Mouse (Mus musculus) gastrocnemius, postnatal 4 days (tissue): ENCODE measurements around the gene Htr3a. TPM values are rescaled to one million over a fixed set of nuclear protein-coding genes. Genes with fewer than 3 reads are reported as not detected.

Experiments
- DNase-seq, 2 experiments: peaks; one replicate each; pipeline ENCODE4 v3.0.0; 2021 to 2022; ENCODE audit warnings: low spot score in 2 of 2, mixed read lengths in 2 of 2
- long read RNA-seq, 2 experiments: library from polyadenylated mRNA; stranded (forward); transcript quantifications; one replicate each; pipeline ENCODE4 v2.0.0; 2021
- total RNA-seq, 2 experiments: library from RNA; stranded (reverse); gene quantifications; 2 replicates each; pipeline ENCODE4 v1.2.3; 2021

Htr3a gene
- not detected for total RNA-seq
- long read RNA-seq, experiment 1 = 0 reads
- long read RNA-seq, experiment 2 = 0 reads

DNA sequence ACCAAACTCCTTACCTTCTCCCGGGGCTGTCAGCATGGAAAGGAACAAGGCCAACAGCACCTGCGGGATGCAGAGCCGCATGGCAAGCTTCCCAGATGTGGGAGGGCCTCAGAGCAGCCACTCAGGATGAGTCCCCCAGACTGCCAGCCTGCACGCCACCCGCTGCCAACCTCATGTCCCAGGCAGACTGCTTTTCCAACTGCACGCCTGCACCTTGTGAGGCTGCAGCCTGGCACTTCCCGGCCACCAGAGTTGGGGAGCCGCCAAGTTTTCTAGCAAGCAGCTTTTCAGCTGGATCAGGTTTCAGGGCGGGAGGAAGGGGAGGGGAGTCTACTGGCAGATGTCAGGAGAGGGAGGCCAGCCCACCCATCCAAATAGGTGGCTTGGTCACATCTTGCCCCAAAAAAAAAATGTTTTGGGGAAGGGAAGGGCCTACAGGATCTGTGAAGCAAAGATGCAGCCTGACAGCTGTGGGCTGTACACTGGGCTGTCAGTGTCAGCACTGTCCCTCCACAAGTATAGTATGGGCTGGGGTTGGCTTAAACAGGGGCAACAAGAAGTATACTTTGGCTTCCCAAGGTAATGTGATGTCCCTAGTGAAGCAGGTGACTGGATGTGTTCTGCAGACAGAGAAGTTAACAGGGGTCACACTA is at the start of gene Htr3a:
Htr3a (minus strand) TSS at position 215 of the 653 bp plus-strand sequence.
- peak in 1 of 2 experiments; percentile 55 for DNase-seq

- DNase-seq = no peak
Measured at GRCm38 (mm10) chr9:48947565-48947964, 36.7 kb upstream of the Htr3a start.

DNA sequence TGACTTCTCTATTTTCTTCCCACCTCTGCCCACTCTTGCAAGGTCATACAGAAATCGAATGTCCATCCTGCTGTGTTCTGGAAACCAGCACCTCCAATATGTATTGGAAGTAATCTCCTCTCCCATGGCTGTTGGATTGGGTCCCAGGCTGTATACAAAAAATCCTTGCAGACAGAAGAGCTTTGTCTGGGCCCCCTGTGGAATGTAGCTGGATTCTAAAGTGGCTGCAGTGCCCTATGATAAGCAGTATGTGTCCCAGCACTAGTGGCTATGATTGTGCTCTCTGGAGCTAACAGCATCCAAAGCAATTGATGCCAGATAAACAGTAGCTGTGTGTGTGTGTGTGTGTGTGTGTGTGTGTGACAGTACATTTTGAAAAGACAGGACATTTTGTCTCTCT is 31.4 kb upstream of the Htr3a start:
- DNase-seq = no peak

DNA sequence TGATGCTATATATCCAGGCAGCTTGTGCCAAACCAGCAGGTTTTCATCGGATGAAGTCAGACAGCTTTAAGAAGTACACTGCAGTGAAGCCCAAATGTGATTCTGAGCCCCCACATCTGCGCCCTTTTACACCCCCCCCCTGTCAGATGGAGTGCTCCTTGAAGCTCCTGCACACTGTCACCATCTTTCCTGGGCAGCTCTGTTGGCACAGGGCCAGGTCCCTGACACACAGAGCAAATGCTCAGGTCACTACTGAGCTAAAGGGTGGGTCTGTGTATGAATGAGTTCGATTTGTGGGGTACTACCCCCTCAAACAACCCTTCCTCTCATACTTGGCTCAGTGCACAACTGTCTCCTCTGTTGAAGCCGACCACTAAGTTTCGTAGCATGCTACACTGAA is 18.5 kb upstream of the Htr3a start:
- DNase-seq = no peak

DNA sequence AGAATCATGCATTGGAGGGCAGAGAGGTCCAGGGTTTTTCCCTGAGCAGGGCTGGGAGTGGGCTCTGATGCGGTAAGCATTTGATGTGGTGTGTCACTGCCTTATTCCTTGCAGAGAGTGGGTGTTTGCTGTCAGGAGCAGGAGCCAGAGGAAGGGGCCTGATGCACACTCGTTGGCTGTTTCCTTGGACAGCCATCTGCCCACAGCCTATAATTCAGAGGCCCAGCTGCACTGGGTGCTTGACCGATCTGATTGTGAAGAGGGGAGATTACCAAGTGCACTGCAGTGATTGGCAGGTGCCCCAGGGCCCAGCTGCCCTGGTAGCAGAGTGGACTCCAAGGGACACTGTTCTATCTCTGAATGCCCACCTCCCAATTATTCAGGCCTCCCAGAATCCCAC is 17.9 kb upstream of the Htr3a start:
- no peak for DNase-seq

DNA sequence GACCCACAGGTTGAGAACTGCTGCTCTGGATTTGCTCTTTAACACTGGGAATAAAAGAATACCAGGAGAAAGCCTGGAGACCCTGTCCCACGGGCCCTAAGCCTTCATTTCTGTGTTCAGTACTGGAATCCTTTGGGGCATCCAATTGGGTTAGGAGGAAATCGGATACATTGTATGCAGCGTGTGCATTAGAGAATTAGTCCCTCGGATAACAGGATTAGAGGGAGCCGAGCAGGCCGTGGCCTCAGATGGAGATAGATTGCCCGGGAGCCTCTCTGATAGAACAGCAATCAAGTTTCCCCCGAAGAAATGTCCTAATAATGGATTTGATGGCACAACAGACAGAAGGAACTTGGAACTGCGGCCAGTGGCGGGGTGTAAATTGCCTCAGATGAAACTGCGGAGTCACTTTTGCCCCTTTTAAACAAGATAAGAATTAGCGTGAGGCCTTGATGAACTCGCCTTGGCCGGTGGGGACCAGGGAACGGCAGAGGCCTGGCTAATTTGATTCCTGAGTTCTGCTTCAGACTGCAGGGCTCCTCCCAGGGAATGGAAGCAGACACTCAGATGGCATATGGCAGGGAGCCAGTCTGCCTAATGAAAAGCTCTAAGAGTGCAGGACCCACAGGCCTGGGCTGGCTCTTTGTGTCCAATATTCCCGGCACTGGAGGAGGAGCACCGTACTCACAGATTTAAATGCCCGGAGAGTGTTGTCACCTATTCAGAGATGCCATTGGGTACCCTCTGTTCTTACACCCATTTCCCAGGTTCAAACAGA is 5.3 kb upstream of the Htr3a start:
- no peak for DNase-seq

- DNase-seq = no peak
Measured at GRCm38 (mm10) chr9:48904421-48904820, 6.5 kb downstream of the Htr3a start.

- no peak for DNase-seq
Measured at GRCm38 (mm10) chr9:48903766-48904165, 7.1 kb downstream of the Htr3a start.

GRCm38 (mm10) chr9:48898551-48898950 is 12.3 kb downstream of the Htr3a start:
- DNase-seq = peak in 1 of 2 experiments; percentile 34

DNA sequence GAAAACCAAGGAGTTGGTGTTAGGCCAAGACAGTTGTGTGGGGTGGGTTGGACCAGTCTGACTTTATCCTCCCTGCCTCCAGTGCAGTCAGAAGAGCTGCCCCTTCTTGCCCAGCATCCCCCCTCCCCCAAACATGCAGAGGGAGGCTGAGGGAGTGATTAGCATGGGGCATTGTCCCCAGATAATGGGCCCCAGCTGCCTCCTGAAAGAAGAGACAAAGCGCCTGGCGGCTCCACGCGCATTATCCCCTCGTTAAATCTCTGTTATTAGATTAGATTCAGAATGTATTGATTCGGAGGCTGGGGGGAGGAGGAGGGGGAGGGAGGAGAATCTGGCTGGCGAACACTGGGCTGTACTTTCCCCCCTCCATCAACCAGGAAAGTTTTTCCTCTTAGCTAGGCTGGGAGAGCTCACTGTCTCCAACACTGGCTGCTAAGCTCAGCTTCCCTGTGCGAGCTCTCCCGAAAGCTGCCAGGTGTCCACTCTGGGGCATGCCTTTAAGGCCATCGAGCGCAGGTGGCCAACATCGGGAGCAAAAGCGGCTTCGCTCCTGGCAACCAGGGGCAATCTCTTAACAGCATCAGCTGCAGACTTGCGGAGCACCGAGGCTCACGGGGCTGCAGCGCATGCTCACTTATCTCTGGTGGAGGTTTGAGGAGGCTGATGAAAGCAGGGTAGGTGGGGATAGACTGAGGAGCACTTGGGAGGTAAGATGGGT is 14.9 kb downstream of the Htr3a start:
- DNase-seq = no peak

- DNase-seq = no peak
Measured at GRCm38 (mm10) chr9:48894755-48895154, 16.1 kb downstream of the Htr3a start.

- peak; percentile 30 to 63 for DNase-seq
Measured at GRCm38 (mm10) chr9:48893986-48894385, 16.9 kb downstream of the Htr3a start.

- no peak for DNase-seq
Measured at GRCm38 (mm10) chr9:48889093-48889492, 21.8 kb downstream of the Htr3a start.

DNA sequence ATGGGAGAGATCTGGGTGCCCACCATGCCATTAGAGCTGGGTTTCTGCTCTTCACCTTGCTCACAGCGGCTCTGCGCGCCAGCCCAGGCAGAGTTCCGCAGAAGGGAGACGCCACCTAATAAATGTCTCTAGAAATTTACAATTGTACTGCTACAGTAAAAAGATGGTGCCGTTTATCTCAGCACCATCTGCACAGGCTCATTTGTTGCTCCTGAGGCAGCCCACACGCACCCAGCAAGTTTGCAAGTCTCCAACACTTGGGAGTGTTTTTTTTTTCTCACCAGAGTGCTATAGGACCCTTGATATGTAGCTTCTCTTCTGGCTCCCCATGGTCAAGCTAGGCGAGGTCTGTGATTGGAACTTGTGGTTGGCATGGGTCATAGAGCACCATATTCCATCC is 38.0 kb downstream of the Htr3a start:
- no peak for DNase-seq

DNA sequence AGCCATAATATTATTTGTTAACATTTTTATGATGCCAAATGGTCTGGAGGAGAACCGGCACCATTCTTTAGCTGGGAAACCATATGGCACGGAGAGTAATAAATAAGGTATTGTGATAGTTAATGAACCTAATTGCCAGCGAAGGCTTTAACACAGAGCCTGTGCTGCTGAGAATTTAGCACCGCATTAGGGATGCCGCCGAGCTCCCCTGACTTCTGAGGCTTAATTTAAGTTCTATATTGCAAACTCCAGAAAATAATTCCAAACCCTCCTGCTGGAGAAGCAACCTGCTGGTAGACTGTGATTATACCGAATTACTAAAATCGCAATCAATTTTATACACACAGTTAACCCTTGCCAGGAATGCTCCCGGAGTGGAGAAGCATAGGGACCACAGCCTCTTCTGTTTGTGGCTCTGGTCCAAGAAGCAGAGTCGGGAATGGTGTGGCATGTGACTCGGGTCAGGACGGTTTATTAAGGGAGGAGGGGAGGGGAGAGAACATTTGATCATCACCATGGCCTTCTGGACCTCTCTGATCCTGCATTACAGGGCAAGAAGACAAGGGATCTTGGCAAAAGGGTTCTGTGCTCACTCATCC is 44.3 kb downstream of the Htr3a start:
- DNase-seq = no peak

DNA sequence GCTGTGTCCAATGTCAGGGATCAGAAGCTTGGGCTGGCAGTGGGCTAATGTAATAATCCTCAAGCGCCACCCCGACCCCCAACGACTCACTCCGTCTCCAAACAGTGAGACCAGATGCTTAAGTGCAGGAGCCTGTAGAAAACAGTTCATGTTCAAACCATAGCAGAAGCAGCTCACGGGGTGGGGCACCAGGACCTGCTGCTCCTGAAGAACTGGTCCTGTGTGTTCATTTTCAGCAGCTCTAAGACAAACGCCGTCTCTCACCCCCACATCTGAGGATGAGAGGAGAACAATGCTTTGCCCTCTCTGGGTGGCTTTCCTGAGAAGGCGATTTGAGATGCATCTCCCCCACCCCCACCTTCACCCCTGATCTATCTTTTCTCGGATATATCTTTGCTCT is 45.7 kb downstream of the Htr3a start:
- DNase-seq = no peak

DNA sequence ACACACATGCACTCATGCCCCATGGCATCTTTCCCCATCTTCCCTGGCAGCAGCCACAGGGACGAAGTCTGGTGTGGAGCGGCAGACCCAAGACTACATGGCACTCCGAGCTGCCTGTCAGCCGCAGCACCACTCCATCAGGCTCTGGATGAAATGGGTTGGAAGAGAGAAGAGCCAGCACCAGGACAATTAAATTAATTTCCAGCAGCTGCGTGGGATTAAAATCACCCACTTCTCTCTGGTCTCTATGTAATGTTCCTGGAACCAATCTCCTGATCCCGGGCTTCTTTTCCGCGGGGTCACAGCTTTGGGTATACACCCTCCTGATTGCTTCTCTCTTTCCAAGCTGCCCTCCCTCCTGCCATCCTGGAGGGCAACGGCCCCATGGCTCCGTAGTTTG is 49.4 kb downstream of the Htr3a start:
- DNase-seq = no peak

- DNase-seq = peak; percentile 28 to 63
Measured at GRCm38 (mm10) chr9:48860526-48860845, 50.4 kb downstream of the Htr3a start.

GRCm38 (mm10) chr9:48859828-48860525 is 50.9 kb downstream of the Htr3a start:
- DNase-seq = no peak

DNA sequence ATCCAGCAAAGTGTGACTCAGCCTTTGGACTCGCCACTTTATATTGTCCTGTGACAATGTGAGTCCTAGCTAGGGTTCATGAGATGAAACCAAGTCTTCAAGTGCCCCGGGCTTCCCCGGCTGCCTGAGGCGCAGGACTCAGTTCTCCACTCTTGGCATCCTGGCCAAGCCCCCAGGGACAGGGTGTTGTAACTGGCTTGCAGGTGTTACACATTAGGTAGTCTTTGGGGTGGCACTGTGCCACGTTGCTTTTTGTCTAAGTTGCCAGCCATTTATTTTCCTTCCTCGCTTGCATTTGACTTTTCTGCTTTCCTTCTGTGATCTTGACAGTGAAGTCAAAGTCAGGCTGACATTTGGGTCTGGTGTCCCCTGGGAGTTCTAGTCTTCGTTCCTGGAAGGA is 53.0 kb downstream of the Htr3a start:
- no peak for DNase-seq

DNA sequence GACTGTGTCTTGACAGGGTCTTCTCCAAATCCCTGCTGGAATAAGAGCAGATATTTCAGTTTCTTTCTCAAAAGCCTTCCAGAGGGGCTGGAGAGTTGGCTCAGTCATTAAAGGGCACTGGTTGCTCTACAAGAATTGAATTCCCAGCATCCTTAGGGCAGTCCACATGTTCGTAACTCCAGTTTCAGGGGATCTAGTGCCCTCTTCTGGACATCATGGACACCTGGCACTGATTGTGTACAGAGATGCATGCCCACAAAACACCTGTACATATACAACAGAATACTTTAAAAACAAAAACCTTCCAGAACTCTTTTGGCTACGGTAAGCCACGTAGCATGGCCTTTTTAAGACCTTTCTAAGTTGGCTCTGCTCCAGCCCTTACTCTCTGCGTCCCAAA is 54.7 kb downstream of the Htr3a start:
- no peak for DNase-seq
